Mouse (Mus musculus) thymus, adult 2 months (tissue): Measurements from ENCODE around the gene Mrpl49. TPM values are rescaled to one million over a fixed set of nuclear protein-coding genes. Genes with fewer than 3 reads are reported as not detected.

Experiments used
- DNase-seq: peaks from one replicate; pipeline ENCODE4 v3.0.0; 2021
- H3K27ac ChIP-seq: fragments of 200-500 bp; 2 replicates; pipeline ENCODE4 v1.5.1; 2012; ENCODE audit warnings: low read length, control low read depth; ENCODE audit not compliant: control insufficient read depth, insufficient read depth
- H3K27me3 ChIP-seq: fragments of 200-500 bp; 2 replicates; pipeline ENCODE4 v1.6.1; 2012; ENCODE audit warnings: mild to moderate bottlenecking, low read length, moderate library complexity, mixed read lengths; ENCODE audit not compliant: control insufficient read depth, insufficient read depth
- H3K36me3 ChIP-seq: fragments of 200-500 bp; 2 replicates; pipeline ENCODE4 v1.6.1; 2012; ENCODE audit warnings: mild to moderate bottlenecking, low read length, moderate library complexity; ENCODE audit not compliant: control insufficient read depth, insufficient read depth
- H3K4me1 ChIP-seq: fragments of 200-500 bp; replicated peaks from 2 replicates; pipeline ENCODE4 v1.6.1; 2012; ENCODE audit warnings: low read length; ENCODE audit not compliant: control insufficient read depth, insufficient read depth
- H3K4me3 ChIP-seq: fragments of 200-500 bp; 2 replicates; pipeline ENCODE4 v1.5.1; 2012; ENCODE audit warnings: mild to moderate bottlenecking, low read length, control low read depth, moderate library complexity; ENCODE audit not compliant: control insufficient read depth, insufficient read depth
- CTCF ChIP-seq: fragments of 200-500 bp; IDR thresholded peaks from 2 replicates; pipeline ENCODE4 v1.5.1; 2012; ENCODE audit warnings: mild to moderate bottlenecking, control low read depth, low read length, moderate library complexity, borderline replicate concordance; ENCODE audit not compliant: control insufficient read depth, poor library complexity, insufficient read depth; ENCODE audit errors: extremely low read depth
- POLR2A ChIP-seq: fragments of 200-500 bp; IDR thresholded peaks from 2 replicates; pipeline ENCODE4 v1.6.1; 2012; ENCODE audit warnings: mild to moderate bottlenecking, low read length, control low read depth, moderate library complexity; ENCODE audit not compliant: control insufficient read depth, poor library complexity, insufficient read depth; ENCODE audit errors: extremely low read depth
- WGBS: fragments of 180-500 bp; shearing (Covaris S2); methylation state at CpG from one replicate; pipeline ENCODE4 v1.1.7; 2018; 5-methylcytosine and 5-hydroxymethylcytosine counted together
- polyA plus RNA-seq: library from polyadenylated mRNA; depleted of rRNA; stranded (reverse); fragments of >200 nt; gene quantifications from 2 replicates; pipeline ENCODE4 v1.2.3, GENCODE M21; 2012

The Mrpl49 gene
- polyA plus RNA-seq, 1 experiment, result 28.8 TPM

- TF ChIP-seq POLR2A (no peak), CTCF (no peak)
- Histone ChIP-seq H3K27me3 (no peaks in the 10 kb centered on the region), H3K4me3 (no peak overlapping the region), H3K4me1 (peaks cover 3% of the 10 kb centered on the region), H3K36me3 (no peaks in the 10 kb centered on the region), H3K27ac (no peak overlapping the region)
- 88% methylated on average over 9 of the region's 9 CpGs for WGBS
- DNase-seq, result no peak
These were observed 15.3 kb downstream of the Mrpl49 start for GRCm38 (mm10) chr19:6042293-6042692.

- Histone ChIP-seq H3K4me1 (peaks cover under 1% of the 10 kb centered on the region), H3K4me3 (no peak overlapping the region), H3K27ac (no peak overlapping the region), H3K36me3 (no peaks in the 10 kb centered on the region), H3K27me3 (no peaks in the 10 kb centered on the region)
- DNase-seq, result no peak
- TF ChIP-seq POLR2A (no peak), CTCF (no peak)
These were observed 17.6 kb downstream of the Mrpl49 start for GRCm38 (mm10) chr19:6040002-6040401.

- Histone ChIP-seq H3K27me3 (no peaks in the 10 kb centered on the region), H3K36me3 (no peaks in the 10 kb centered on the region), H3K27ac (no peak overlapping the region), H3K4me1 (no peaks in the 10 kb centered on the region), H3K4me3 (no peak overlapping the region)
- WGBS, result 87% methylated on average over 7 of the region's 7 CpGs
- no peak for TF ChIP-seq POLR2A
- TF ChIP-seq CTCF, result no peak
- no peak for DNase-seq
These were observed 19.3 kb downstream of the Mrpl49 start for GRCm38 (mm10) chr19:6038326-6038725.

- no peak overlapping the region for H3K4me3 ChIP-seq
- H3K27me3 ChIP-seq, result no peaks in the 10 kb centered on the region
- DNase-seq, result no peak
- TF ChIP-seq CTCF, result no peak
- no peak for TF ChIP-seq POLR2A
- no peak overlapping the region for H3K27ac ChIP-seq
- H3K4me1 ChIP-seq, result no peaks in the 10 kb centered on the region
- no peaks in the 10 kb centered on the region for H3K36me3 ChIP-seq
These were observed 19.9 kb downstream of the Mrpl49 start for GRCm38 (mm10) chr19:6037695-6038094.

GRCm38 (mm10) chr19:6035966-6036585, 21.5 kb downstream of the Mrpl49 start:
- no peak for DNase-seq
- H3K27ac ChIP-seq, result no peak overlapping the region
- WGBS, result 68% methylated on average over 9 of the region's 9 CpGs

GRCm38 (mm10) chr19:6030520-6031280, 26.9 kb downstream of the Mrpl49 start:
- Histone ChIP-seq H3K36me3 (no peaks in the 10 kb centered on the region), H3K27me3 (no peaks in the 10 kb centered on the region), H3K27ac (no peak overlapping the region), H3K4me1 (no peaks in the 10 kb centered on the region), H3K4me3 (no peak overlapping the region)
- TF ChIP-seq POLR2A (no peak), CTCF (no peak)
- 86% methylated on average over 14 of the region's 14 CpGs for WGBS
- no peak for DNase-seq

More at GRCm38 (mm10) chr19:6035966-6036585, 21.5 kb downstream of the Mrpl49 start:
- no peaks in the 10 kb centered on the region for H3K36me3 ChIP-seq
- H3K4me1 ChIP-seq, result no peaks in the 10 kb centered on the region
- no peak overlapping the region for H3K4me3 ChIP-seq
- TF ChIP-seq POLR2A, result no peak
- TF ChIP-seq CTCF, result no peak
- H3K27me3 ChIP-seq, result no peaks in the 10 kb centered on the region

- WGBS, result 90% methylated on average over 9 of the region's 9 CpGs
- TF ChIP-seq POLR2A (no peak), CTCF (no peak)
- no peak for DNase-seq
- Histone ChIP-seq H3K4me3 (no peak overlapping the region), H3K27ac (no peak overlapping the region), H3K36me3 (no peaks in the 10 kb centered on the region), H3K27me3 (no peaks in the 10 kb centered on the region), H3K4me1 (no peaks in the 10 kb centered on the region)
These were observed 28.2 kb downstream of the Mrpl49 start for GRCm38 (mm10) chr19:6029426-6029825.
